Mouse (Mus musculus): Measurements from ENCODE around the gene Bmpr2. TPM values are rescaled to one million over a fixed set of nuclear protein-coding genes. Genes with fewer than 3 reads are reported as not detected.

Gene Bmpr2
- total RNA-seq, 2 experiments from 2014 or later: 99.0 to 103 TPM

DNA sequence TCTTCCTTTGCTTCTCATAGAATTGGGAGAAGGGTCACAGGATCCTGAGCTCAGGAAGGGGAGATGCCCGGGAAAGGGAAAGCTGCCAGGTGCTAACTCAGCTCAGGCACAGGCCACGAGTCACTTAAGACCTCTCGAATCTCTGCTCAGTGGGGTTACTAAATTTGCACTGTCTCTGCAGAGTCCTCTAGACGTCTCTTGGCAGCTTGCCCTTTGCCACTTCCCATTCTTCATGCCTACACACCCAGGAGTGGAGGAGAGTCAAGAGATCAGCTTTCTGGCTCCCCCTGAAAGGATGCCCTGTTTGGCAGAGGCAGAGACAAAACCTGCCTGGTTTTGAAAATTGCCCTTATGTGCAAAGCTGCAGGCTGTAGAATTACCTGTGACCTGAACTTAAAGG is 132.3 kb downstream of the Bmpr2 start:
- DNase-seq (ENCODE audit: low spot score in 2 of 2): peak; percentile 14 to 31

DNA sequence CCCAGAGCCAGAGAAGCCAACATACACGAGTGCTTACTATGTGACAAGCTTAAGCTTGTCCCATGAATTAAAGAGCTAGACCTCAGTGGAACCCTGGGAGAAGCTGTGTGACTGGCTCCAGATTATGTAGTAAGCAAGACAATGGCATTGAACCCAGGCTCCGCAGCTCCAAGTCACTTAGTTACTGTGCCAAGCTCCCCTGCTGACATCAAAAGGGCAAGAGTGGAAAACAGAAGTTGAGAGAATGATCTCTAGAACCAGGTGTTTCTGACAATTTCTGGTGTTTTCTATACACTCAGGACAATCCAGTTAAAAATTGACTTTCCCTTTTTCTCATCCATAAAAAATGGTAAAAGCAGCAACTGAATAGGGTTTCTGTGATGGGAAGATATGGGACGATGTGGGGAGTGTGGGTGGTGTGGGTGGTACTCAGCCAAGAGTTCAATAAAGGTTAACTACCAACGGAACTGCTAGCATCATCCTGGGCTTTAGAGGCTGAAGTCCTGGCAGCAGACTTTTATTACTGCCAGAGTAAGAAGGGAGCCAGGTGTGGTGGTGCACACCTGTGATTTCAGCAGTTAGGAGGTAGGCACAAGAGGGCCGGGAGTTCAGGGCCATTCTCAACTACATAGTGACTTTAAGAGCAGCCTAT is 134.1 kb downstream of the Bmpr2 start:
- no peak for DNase-seq (ENCODE audit: low spot score in 2 of 2)

DNA sequence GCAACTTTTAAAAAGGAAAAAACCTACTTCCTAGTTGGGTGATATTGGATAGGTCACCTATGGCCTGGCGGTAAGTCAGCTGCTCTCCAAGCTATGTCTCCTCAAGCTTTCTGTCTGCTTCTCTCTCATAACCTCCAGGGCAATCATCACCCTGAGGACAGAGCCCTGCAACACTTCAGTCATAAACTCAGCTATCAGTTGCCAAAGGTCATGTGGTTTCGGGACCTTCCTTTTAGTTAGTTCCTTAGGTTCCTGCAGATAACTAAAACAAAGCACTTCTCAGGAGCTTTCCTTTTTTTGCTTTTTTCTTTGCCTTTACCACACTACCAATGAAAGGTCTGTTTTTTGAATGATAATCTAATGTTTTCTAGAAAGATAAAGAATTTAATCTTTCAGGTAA is 136.5 kb downstream of the Bmpr2 start:
- DNase-seq (ENCODE audit: low spot score in 2 of 2): no peak

DNA sequence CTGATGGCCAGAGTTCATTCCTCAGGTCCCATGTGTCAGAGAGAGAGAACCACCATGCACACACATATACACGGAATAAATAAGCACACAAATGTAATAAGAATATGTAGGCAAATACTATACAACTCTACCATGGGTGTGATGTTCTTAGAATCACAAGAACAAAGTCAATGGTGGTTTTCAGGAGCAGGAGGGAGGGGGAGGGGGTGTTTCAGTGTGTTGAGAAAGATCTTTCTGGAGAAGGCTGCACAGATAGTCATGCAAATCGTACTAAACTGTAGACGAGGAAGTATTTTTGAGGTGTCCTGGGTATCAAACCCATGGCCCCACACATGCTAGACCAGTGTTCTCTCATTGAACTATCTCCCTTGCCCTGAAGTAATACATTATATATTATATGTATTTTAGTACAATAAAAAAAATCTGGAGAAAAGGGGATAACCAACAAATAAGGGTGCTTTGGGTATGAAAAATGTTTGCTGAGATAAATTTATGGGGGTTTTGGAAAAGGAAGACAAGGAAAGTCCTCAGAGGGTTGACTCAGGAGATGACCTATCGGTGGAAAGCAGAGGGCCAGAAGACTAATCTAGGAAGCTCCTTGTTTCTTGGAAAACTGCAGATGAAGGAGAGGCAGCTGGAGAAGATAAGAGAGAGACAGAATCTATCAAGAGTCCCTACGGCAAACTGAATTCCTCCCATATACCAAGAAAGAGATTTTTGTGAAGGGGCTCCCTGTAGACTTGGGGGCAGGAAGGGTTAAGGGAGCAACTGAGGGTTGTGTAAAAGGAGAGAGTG is 138.1 kb downstream of the Bmpr2 start:
- DNase-seq (ENCODE audit: low spot score in 2 of 2): no peak

DNA sequence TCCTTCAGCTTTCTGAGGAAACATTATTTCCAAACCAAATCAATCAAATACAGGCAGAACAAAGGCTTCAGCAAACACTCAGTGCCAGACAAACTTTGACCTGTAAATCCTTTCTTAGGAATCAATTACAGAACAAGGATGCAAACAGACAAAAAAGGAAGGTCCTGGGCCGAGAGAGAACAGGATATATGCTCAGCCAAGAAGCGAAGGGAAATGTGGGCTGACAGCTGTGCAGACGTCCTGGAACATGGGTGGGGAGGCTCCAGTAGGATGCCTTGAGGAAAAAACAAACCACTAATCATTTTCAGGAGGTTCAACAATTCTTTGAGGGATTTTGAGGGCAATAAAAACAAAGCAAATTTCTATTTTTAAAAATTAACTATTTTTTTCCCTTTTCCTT is 139.4 kb downstream of the Bmpr2 start:
- no peak for DNase-seq (ENCODE audit: low spot score in 2 of 2)

DNA sequence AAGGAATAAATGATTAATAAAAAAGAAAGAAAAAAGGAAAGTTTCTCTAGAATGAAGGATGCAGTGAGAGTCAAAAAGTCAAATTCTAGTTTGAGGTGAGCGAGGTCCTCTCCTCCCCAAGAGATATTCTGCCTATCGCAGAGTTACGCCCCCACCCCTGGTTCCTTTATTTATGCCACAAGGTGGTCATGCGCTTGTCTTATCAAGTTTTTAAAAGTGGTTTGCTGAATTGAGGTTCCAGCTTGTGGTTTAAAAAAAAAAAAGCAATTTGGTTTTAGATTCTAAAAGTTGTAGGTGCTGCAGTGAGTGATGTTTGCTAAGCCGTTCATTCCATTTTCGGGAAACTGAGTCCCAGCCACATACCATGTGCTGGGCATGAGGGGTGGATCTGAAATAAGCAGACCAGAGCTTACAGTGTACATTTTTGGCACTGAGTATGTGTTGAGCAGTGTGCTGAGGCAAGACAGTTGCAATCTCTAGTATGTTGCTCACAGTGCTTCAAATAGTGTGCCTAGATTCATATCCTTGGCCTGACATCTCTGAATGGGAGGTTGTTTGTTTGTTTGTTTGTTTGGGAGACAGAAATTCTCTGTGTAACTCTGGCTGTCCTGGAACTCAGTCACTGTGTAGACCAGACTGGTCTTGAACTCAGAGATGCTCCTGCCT is 141.6 kb downstream of the Bmpr2 start:
- no peak for DNase-seq (ENCODE audit: low spot score in 2 of 2)

DNA sequence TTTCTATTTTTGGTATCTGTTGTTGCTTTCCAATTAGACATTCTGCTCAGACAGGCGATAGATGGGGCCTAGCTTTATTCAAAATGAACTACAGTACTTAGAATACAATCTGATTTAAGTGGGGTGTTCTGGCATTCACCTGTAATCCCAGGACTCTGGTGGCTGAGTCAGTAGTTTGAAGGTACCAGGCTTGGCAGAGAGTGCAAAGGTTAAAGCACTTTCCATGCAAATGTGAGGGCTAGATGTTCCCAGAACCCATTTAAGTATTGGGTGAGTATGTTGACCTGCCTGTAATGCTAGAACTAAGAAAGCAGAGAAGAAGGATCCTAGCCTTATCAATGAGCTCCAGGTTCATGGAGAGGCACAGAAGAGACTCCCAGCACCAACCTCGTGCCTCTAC is 142.7 kb downstream of the Bmpr2 start:
- DNase-seq (ENCODE audit: low spot score in 2 of 2): no peak

DNA sequence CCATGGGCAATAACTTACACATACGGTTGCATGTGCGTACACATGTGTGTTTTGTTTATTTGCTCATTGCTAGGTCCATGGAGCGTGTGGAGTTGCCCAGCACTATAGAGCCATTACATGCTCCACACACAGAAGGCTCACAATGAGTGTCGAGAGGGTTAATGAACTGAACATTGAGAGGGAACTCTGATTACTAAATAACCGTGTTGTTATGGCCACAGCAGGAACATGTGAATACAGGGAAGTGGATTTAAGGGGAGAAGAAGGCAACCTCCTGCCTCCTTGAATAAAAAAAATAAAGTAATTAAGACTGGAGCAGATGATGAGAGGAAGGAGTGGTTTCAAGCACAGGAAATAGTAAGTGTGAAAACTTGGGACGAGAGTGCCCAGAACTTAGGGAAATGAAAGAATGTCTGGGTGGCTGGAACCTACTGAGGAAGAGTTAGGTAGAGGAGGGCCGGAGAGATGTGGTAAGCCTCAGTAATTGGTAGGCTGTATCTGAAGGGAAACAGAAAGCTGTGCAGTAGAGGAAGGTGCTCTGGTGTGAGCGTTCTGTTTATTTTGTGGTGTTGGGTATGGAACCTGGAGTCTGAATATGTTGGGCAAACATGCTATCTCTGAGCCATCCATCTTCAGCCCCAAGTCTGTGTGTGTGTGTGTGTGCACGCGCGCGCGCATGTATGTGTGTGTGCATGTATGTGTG is 143.8 kb downstream of the Bmpr2 start:
- no peak for DNase-seq (ENCODE audit: low spot score in 2 of 2)

DNA sequence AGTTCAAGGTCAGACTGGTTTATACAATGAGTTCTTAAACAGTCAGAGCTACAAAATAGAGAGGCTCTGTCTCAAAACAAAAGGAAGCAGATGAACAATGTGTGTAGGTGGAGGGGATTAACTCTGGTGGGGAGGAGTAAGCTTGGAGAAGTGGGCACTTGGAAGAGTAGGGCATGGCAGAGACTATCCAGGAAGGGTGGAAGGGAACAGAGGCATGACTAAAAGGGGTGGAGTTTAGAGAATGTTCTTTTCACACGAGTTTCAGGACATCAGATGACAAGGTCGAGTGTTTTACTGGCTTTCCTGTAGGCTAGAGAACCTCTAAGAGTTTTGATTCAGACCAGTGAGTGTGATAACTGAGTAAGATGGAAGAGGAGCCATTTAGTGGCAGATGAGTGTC is 144.5 kb downstream of the Bmpr2 start:
- no peak for DNase-seq (ENCODE audit: low spot score in 2 of 2)

DNA sequence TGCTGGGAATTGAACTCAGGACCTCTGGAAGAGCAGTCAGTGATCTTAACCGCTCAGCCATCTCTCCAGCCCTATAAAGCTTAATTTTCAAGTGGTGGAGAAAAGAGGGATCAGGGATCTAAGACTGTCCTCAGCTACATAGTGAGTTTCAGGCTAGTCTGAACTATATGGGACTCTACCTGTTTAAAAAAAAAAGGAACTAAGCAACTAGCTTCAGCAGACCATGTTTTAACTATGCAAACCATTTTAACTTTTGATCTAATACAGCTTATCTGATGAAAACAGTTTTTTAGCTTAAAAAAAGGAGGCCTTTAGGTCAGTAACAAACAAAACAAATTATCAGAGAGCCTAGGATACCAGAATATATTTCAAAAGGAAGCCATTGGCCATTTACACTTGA is 147.7 kb downstream of the Bmpr2 start:
- no peak for DNase-seq (ENCODE audit: low spot score in 2 of 2)

DNA sequence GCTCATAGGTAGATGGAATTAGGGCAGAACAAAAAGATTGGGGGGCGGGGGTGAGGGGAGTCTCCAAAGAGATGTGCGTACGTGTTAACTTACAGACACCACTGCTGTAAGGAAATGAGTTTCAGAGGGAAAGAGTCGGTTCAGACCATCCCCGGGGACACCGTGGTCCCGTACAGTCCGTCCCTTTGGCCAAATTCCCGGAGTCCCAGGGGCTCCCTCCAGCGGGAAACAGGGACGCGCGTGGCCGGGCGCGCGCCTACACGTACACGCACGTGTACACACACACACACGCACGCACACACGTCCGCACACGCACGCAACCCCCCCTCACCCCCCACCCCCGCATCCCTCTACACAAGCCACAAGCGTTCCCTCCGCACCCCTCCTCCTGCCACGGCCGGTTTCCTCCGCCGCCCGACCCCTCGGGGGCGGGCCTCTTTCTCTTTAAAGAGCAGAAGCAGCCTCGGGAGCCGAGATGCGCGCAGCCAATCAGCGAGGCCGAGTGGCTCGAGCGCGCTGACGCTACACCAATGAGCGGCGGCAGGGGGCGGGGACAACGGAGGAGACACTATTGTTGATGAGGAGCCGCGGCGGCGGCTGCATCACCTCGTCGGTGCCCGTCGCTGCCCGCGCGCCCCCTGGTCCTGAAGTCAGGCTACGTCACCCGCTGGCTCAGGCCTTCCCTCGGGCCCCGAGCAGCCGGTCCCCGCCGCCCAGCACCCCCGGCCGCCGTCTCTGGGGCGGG is 149.4 kb downstream of the Bmpr2 start, which contains the start of gene Fam117b:
Fam117b (plus strand) TSS at position 594 of the 745 bp plus-strand sequence.
- DNase-seq (ENCODE audit: low spot score in 2 of 2): peak; percentile 98 to 99

DNA sequence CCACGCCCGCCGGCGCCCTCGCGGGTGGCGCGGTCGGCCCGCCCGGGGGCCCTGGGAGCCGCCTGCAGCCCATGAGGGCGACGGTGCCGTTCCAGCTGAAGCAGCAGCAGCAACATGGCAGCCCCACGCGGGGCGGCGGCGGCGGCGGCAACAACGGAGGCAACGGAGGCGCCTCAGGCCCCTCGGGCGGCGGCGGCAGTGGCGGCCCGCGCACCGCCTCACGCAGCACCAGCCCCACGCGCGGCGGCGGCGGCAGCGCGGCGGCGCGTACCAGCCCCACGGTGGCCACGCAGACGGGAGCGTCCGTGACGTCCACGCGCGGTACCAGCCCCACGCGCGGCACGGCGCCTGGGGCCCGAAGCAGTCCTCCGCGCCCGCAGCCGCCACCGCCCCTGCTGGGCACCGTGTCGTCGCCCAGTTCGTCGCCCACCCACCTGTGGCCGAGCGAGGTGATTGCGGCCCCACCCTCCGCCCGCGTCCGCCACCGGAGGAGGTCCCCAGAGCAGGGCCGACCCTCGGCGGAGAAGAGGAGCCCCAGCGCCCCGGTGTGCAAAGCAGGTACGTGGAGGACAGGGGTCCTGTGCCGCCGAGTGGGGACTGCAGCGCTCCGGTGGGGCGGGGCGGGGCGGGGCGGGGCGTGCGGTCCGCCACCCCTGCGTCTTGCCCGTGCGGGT is 150.1 kb downstream of the Bmpr2 start:
- peak; percentile 53 to 72 for DNase-seq (ENCODE audit: low spot score in 2 of 2)

DNA sequence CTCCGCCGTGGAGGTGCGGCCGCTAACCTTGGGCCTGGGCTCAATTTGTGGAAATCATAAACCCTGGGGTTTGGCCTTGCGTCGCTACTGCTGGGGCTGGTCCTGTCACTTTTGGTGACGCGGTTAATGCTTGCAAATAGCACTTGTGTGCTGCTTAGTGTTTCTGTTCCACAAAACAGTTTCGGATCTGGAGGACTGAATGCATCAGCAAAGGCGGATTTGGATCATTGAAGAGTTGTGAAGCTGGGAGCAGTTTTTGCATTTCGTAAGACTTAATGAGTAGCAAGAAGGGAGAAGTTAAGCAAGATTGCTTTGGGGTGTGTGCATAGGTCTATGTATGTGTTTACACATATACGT is 150.6 kb downstream of the Bmpr2 start:
- DNase-seq (ENCODE audit: low spot score in 2 of 2): no peak

DNA sequence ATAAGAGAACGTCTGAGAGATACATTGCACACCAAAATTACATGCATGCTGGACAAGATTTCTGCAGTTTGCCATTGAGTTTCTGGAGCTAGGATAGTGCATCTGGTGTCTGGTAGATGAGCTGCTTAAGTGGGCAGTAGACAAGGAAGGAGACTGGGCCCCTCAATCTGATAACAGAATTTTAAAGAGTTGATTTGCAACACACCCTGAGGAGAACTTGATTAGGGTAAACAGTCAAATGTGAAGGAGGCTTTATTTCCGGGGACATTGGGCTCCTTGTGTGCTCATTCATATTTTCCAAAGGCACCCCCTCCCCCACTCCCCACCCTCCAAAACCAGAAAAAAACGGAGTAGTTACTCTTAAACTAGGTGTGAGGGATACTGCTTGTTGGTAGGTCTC is 151.6 kb downstream of the Bmpr2 start:
- no peak for DNase-seq (ENCODE audit: low spot score in 2 of 2)

DNA sequence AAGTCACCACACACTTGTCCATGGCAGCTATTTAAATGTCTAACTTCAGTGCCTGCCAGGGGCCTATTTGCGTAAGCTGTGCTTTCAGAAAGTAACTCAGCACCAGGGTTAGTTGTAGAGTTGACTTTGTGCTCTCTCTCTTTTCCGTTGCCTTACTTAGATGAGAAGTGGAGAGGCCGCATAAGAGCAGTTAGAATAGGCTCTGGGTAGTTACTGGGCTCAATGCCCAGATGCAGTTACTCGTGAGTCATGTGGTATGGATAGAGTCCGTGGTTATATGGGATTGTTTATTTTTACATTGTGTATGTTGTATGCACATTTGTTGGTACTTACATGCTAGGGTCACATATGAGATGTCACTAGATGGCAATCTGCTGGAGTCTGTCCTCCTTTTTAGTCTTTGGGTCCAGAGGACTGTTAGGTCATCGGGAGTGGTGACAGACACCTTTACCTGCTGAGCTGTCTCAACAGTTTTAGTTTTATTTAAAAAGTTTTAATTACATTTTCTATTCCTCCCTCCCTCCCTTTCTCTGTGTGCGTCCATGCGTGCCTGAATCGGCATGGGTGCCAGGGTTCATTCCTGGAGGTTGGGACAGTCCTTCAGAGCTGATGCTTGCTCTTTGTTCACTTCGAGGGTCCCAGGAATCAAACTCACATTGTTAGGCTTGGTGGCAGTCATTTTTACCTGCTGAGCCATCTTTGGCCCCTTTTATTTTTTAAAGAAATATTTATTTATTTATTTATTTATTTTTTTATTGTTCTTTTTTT is 152.8 kb downstream of the Bmpr2 start:
- no peak for DNase-seq (ENCODE audit: low spot score in 2 of 2)

DNA sequence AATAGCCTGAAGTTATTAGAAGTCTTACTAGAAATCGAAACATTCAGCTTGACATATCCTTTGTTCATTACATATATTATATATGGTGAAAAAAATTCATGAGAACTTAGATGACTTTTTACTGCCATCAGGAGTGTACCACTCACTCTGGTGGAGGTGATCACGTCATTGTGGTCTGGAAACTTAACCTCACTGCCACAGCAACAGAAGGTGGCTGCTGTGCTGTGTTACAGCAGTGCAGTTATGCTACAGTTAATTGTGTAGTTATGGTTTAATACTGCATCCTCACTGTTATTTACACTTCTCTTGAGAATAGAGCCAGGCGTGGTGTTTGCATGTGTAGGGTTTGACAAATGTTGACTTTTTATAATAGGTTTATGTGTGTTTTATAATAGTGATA is 154.2 kb downstream of the Bmpr2 start:
- no peak for DNase-seq (ENCODE audit: low spot score in 2 of 2)

DNA sequence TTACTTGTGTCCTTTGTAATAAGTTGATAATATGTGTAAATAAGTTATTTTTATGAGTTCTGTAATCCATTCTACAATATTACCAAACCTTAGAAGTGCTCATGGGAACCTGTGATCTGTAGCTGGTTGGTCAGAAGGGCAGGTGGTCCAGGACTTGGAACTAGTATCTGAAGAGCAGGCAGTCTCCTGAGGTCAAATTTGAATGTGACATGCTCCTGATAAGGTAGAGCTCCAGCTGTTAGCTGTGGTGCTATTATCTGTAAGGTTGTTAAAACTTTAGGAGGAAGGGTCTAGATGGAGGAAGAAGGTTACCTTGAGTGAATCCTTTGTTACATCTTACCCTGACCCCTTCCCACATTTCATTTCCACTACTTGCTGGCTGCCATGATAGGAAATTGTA is 154.9 kb downstream of the Bmpr2 start:
- no peak for DNase-seq (ENCODE audit: low spot score in 2 of 2)

DNA sequence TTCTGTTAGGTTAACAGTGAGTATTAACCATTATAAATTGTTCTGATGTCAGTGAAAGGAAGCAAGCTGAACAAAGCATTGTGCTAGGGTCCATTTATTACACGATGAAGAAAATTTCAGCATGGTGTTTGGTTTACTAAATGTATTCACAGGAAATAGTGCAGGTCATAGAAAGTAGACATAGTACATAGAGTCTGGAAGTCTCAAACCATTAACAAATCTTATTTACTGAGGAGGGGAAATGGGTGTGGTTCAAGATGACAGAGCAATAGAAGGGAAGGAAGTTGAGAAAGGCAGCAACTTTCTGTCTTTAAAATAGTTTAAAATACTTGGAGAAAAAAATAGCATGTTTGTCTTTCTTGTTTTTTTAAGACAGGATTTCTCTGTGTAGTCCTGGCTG is 160.0 kb downstream of the Bmpr2 start:
- DNase-seq (ENCODE audit: low spot score in 2 of 2): no peak

DNA sequence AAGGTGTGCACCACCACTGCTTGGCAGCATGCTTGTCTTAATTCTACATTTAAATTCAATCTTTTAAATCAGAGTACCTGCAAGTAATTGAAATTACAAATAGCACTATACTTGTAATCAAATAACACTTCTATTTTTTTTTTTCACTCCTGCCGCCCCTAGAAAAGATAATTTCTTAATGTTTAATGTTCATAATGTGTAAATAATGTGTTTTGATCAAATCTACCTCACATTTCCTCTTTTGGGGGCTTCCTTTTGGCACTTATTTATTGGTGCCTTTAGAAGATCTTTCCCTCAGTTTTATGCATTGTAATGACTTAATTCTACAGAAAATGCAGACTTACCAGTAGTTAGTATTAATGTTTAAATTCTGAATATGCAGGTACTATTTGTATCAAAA is 160.5 kb downstream of the Bmpr2 start:
- no peak for DNase-seq (ENCODE audit: low spot score in 2 of 2)

DNA sequence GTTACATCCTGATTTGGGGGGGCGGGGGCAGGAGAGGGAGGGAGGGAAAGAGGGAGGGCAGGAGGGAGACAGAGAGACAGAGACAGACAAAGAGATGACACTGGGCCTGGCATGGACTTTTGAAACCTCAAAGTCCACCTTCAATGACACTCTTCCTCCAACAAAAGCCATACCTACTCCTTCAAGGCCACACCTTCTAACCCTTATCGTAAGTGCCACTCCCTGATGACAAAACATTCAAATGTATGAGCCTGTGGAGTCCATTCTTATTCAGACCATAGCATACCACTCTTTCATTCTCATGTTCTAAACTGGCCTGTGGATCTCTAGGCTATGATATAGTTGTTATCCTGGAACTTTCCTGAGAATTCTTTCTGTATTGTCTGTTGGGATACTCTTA is 161.2 kb downstream of the Bmpr2 start:
- DNase-seq (ENCODE audit: low spot score in 2 of 2): no peak
